Mouse (Mus musculus) frontal cortex, adult (tissue): Measurements from ENCODE around the gene Mcfd2.
"Not testable (repeated sequence)": the region's sequence is repeated elsewhere in the genome, so short reads cannot be mapped to it uniquely, and the experiment has no call there.

Source experiments
- ATAC-seq: cut with Nextera tagmentation; 2 replicates; pipeline ENCODE4 v1.9.2; 2017; ENCODE audit warnings: mild to moderate bottlenecking, moderate library complexity, mixed read lengths; ENCODE audit not compliant: low TSS enrichment

The Mcfd2 gene

DNA sequence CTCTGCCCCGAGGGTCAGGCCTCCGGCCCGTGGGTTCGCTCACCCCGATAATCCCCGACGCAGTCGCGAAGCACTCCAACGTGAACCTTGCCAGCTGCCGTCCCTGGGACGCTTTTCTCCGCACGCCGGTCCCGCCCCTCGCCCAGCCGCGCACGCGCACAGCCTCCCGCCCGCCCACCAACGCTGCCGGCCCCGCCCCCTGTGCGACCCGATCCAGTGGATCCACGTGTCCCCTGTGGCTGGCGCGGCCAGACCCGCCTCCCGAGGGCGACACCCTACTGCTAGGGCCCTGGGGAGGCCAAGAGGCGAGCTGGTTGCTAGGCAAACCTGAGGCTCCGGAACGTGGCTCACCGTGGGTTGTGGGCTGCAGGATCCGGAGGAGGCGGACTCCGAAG lies at the start of gene Mcfd2:
Gene Mcfd2 (minus strand): TSS at position 144 of the 395 bp plus-strand sequence.
- ATAC-seq = peak; percentile 95

DNA sequence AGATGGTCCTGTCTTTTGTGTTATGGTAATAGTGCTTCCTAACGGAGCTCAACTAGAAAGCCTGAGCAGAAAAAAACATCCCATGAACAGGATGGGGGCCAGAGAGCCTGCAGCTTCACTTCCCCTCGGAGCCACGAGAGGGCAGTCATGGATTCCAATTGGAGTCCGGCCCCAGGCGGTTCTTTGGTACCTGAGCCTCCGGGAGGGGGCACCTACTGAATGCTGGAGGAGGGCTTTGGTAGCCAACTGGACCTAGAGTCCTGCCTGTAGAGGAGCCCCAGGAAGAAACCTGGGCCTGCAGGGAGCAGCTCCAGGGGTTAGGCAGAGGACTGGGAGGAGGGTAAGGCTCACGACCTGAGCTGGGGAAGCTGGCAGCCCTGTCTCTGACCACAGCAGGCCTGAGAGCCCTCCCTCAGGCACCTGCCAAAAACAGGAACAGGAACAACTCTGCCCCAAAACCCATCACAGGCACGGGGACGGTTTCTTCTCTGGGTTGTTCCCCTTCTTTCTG lies 49.3 kb upstream of the Mcfd2 start:
- peak; percentile 73 for ATAC-seq

DNA sequence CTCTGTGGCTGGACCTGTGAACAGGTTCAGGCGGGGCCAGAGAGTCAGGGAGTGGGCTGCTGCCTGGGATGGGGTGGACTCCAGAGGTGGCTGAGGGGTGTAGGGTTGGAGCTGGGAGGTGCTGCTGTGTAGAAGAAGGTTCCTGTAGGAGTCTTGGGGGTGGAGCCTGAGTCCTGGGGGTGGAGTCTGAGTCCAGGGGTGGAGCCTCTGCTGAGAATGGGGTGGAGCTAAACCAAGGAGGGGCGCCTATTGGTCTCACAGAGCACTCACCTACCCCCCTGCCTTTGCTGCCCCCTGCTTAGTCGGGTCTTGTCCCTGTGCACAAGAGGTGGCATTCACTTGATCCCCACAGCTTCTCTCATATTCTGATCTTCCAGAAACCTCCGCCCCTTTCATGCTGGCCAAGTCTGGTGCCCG lies 48.8 kb upstream of the Mcfd2 start:
- peak; percentile 28 for ATAC-seq

GRCm38 (mm10) chr17:87314121-87314520 lies 48.4 kb upstream of the Mcfd2 start:
- no peak for ATAC-seq

DNA sequence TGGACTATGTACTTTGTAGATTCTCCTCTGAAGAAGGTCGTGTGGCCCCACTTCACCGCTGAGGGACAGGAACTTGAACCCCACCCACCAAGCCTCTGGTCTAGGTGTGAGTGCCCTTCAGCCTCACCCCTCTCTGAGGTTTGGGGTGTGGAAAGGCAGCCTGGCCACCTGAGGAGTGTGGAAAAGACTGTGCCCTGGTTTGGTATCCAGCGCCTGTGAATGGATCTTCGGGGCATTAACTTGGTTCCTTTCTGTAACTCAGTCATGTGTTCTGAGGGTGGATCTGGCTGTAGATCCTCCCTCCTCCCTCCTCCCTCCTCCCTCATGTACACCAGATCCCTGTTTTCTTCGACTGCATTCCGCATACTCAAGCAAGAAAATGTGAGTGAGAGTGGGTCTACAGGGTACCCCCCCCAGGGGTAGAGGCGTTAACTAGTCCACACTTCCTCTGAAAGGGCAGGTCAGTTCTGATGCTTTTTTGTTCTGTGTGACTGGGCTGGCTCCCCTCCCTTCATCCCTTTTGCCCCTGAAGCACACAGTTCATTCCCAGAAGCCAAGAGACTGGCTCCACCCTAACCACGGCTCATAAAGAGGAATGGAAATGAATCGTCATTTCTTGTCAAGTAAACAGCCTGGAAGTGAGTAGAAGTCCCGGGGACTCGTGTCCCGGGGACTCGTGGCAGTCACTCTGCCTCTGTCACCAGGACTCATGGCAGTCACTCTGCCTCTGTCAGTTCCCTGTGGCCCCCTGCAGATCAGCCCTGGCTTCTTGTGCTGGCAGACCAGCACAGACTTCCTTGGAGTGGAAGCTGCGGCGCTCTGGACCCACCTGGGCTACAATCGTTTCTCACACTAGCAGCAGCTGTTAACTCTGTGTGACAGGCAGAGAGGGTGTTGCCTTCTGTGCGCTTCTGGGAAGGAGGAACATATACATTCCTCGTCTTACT lies 47.5 kb upstream of the Mcfd2 start:
- no peak for ATAC-seq

- ATAC-seq = no peak
These were observed 46.6 kb upstream of the Mcfd2 start for GRCm38 (mm10) chr17:87312351-87312750.

- ATAC-seq = no peak
These were observed 44.8 kb upstream of the Mcfd2 start for GRCm38 (mm10) chr17:87310497-87310896.

GRCm38 (mm10) chr17:87309073-87309788 lies 43.5 kb upstream of the Mcfd2 start:
- ATAC-seq = no peak

- ATAC-seq = no peak
These were observed 41.0 kb upstream of the Mcfd2 start for GRCm38 (mm10) chr17:87306746-87307145.

DNA sequence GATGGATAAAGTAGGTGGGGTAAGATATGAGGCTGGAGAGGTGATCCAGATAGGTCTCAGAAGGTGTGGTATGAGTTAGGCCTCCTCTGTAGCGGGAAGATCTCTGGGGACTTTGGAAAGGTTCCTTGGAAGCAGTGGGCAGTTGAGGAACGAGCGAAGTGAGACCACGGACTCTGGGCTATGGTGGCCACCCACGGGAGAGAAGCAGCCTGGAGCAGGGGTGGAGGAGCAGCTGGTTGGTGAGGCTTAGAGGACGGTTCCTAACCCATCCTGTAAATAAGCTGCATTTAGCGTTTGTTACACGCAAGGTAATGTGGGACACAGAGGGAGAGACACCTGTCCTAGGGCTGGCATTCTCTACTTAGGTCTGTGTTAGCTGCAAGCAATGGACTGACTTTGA lies 39.3 kb upstream of the Mcfd2 start:
- ATAC-seq = peak; percentile 53; the same call in 1 of the 2 replicates

GRCm38 (mm10) chr17:87304151-87304894 lies 38.6 kb upstream of the Mcfd2 start:
- ATAC-seq = no peak

- ATAC-seq = no peak
These were observed 36.5 kb upstream of the Mcfd2 start for GRCm38 (mm10) chr17:87302014-87302794.

DNA sequence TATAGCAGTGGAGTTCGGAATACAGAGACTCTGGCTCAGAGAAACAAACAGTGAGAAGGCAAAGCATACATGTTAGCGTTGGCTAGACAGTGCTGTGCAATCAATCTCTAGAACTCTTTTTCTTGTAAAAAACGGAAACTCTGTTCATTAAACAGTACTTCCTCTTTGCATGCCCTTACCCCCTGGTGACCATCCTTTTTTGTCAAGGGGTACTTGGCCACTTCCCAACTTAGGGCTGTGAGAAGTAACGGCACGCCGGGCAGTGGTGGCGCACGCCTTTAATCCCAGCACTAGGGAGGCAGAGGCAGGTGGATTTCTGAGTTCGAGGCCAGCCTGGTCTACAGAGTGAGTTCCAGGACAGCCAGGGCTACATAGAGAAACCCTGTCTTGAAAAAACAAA lies 35.9 kb upstream of the Mcfd2 start:
- ATAC-seq = not testable (repeated sequence)

DNA sequence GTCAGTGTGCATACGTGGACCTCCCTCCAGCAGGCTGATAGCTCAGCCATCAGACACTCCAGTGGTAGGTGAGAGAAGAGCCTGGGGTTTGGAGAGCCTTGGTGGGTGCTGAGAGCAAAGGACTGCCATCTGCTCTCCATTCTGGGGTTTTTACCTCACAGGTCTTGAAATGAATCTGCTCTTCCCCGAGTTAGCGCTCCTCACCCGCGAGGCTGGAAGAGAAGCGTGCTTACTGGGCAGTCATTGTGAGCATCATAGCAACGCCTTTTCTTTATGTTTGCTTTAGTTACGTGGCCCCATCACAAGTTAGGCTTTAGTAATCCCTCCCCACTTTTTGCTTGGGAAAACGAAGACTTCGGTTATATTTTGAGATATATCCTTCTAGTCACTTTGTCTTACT lies 34.6 kb upstream of the Mcfd2 start:
- ATAC-seq = no peak

DNA sequence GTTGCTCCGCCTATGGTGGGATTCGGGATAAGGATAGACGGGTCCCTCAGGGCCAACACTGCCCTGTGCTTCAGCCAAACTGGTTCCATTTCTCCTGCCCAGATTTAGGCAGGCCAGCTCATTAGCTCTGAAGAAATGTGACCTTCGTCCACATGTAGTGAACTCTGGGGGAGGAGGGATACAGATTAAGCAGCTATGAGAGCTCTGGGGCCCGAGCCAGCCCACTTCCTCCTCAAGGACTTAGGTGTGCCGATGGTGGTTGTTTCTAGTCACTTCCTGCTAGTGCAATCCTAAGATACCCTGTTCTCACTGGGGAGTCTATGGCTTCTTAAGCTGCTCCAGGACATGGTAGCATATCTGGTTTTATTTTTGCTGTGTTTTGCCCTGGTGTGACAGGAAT lies 33.2 kb upstream of the Mcfd2 start:
- no peak for ATAC-seq

DNA sequence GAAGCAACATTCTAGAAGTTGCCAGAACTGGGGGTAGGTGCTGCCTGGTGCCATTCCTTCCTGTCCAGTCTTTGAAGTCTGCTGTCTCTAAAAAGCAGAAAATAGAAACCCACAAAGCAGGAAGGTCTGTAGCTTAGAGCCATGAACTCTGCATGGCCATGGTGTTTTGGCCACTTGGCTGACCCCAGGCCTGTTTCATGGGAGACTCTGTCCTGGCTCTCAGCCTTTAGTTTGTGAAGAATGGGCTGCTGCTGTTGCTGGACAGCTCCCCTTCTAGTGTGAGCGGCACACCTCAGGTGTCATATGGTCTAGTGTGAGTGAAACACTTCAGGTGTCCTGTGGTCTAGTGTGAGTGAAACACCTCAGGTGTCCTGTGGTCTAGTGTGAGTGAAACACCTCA lies 31.0 kb upstream of the Mcfd2 start:
- ATAC-seq = not testable (repeated sequence)

DNA sequence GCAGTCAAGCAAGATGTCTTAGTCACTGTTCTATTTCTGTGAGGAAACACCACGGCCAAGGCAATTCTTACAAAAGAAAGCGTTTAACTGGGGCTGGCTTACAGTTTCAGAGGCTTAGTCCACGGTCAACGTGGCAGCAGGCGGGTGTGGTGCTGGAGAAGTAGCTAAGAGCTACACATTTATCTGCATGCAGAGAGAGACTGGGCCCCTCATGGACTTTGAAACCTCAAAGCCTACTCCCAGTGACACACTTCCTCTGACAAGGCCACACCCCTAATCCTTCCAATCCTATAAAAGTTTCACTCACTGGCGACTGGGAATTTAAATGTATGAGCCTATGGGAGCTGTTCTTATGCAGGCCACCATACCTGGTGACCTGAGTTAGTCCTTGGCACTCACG lies 30.0 kb upstream of the Mcfd2 start:
- no peak for ATAC-seq

DNA sequence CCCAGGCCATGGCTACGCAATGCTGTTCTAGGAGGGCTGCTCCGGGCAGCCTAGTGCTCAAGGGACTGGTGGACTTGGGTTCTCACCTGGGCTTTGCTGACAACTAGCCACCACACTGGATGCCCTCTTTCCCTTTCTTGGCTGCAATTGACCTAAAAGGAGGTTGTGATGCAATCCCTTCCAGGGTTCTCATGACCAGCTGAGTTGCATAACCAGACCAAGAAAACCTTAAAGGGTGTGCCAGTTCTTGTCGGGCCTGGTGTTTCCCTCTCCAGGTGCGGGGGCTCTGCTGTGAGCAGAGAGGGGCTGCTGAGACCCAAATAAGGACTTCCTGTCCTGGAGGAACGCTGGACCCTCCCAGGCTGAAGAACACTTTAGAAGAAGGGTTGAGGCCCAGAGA lies 27.4 kb upstream of the Mcfd2 start:
- no peak for ATAC-seq

GRCm38 (mm10) chr17:87291782-87292181 lies 26.0 kb upstream of the Mcfd2 start:
- no peak for ATAC-seq

- ATAC-seq = no peak
These were observed 25.3 kb upstream of the Mcfd2 start for GRCm38 (mm10) chr17:87291037-87291436.

- ATAC-seq = no peak
These were observed 23.6 kb upstream of the Mcfd2 start for GRCm38 (mm10) chr17:87289367-87289766.
